Mouse (Mus musculus) intestine, postnatal 0 days (tissue): Measurements from ENCODE around the gene Nfix. TPM values are rescaled to one million over a fixed set of nuclear protein-coding genes. Genes with fewer than 3 reads are reported as not detected.

Experiments
- ATAC-seq: fragments of 200-750 bp; cut with Nextera tagmentation; 2 replicates; pipeline ENCODE4 v1.8.0; 2017; ENCODE audit warnings: mild to moderate bottlenecking, moderate TSS enrichment, moderate library complexity
- H3K27ac ChIP-seq: fragments of 300-500 bp; sonication (generic); 2 replicates; pipeline ENCODE4 v1.5.1; 2014; ENCODE audit warnings: mild to moderate bottlenecking, low read depth, low read length, moderate library complexity
- H3K27me3 ChIP-seq: fragments of 300-500 bp; sonication (generic); replicated peaks from 2 replicates; pipeline ENCODE4 v1.6.1; 2014; ENCODE audit warnings: low read length, mixed read lengths; ENCODE audit not compliant: control insufficient read depth, insufficient read depth
- H3K36me3 ChIP-seq: fragments of 300-500 bp; sonication (generic); 2 replicates; pipeline ENCODE4 v1.6.1; 2014; ENCODE audit warnings: mild to moderate bottlenecking, moderate library complexity; ENCODE audit not compliant: control insufficient read depth, insufficient read depth
- H3K4me1 ChIP-seq: fragments of 300-500 bp; sonication (generic); replicated peaks from 2 replicates; pipeline ENCODE4 v1.6.1; 2014; ENCODE audit warnings: antibody characterized with exemption, low read length, mixed read lengths; ENCODE audit not compliant: control insufficient read depth, insufficient read depth
- H3K4me2 ChIP-seq: fragments of 300-500 bp; sonication (generic); replicated peaks from 2 replicates; pipeline ENCODE4 v1.6.1; 2014; ENCODE audit warnings: low read depth, mild to moderate bottlenecking, moderate library complexity
- H3K4me3 ChIP-seq: fragments of 300-500 bp; sonication (generic); 2 replicates; pipeline ENCODE4 v1.5.1; 2014; ENCODE audit warnings: low read depth, low read length
- H3K9ac ChIP-seq: fragments of 300-500 bp; sonication (generic); 2 replicates; pipeline ENCODE4 v1.6.1; 2014; ENCODE audit warnings: mild to moderate bottlenecking, low read depth, low read length
- H3K9me3 ChIP-seq: fragments of 300-500 bp; sonication (generic); 2 replicates; pipeline ENCODE4 v1.6.1; 2016; ENCODE audit warnings: mixed run types; ENCODE audit not compliant: control insufficient read depth
- CTCF ChIP-seq: sonication (generic); IDR thresholded peaks from 2 replicates; pipeline ENCODE4 v1.5.1; 2016; ENCODE audit warnings: low read depth, mild to moderate bottlenecking, control low read depth, antibody characterized with exemption, moderate library complexity
- WGBS: fragments of 180-500 bp; shearing (Covaris S2); extraction: QIAGEN DNeasy Blood & Tissue Kit; methylation state at CpG from one replicate; pipeline ENCODE4 v1.1.7; 2014; 5-methylcytosine and 5-hydroxymethylcytosine counted together
- polyA plus RNA-seq: library from polyadenylated mRNA; unstranded; fragments of >200 nt; fragmentation: Nextera tagmentation; extraction: Ambion mirVana; gene quantifications from 2 replicates; pipeline ENCODE4 v1.2.1, GENCODE M21; 2015

Gene Nfix
- polyA plus RNA-seq, 1 experiment from 2014 or later, result 12.0 TPM

- Histone ChIP-seq H3K4me1 (no peaks in the 10 kb centered on the region), H3K27me3 (peaks cover 41% of the 10 kb centered on the region), H3K4me2 (peak overlapping the region; percentile 98), H3K9me3 (no peaks in the 10 kb centered on the region), H3K27ac (no peak overlapping the region), H3K4me3 (peak overlapping the region; percentile 65), H3K36me3 (0 out of 2 replicates have a peak, but pooled peaks cover 5% of the 10 kb centered on the region), H3K9ac (peak overlapping the region; percentile 78)
- ATAC-seq, result no peak
- WGBS, result 57% methylated on average over 10 of the region's 10 CpGs
- no peak for TF ChIP-seq CTCF
Observed at GRCm38 (mm10) chr8:84798446-84799135, 1.6 kb downstream of the Nfix start.

GRCm38 (mm10) chr8:84797971-84798370 lies 2.2 kb downstream of the Nfix start:
- 68% methylated on average over 6 of the region's 6 CpGs for WGBS
- Histone ChIP-seq H3K4me3 (no peak overlapping the region), H3K4me1 (no peaks in the 10 kb centered on the region), H3K27me3 (peaks cover 41% of the 10 kb centered on the region), H3K36me3 (0 out of 2 replicates have a peak, but pooled peaks cover 5% of the 10 kb centered on the region), H3K4me2 (peak overlapping the region; percentile 98), H3K27ac (no peak overlapping the region), H3K9me3 (no peaks in the 10 kb centered on the region), H3K9ac (no peak overlapping the region)
- TF ChIP-seq CTCF, result no peak
- ATAC-seq, result no peak

- ATAC-seq, result no peak
- TF ChIP-seq CTCF, result no peak
- H3K4me2 ChIP-seq, result no peak overlapping the region
- H3K27ac ChIP-seq, result no peak overlapping the region
- no peak overlapping the region for H3K9ac ChIP-seq
- 0 out of 2 replicates have a peak, but pooled peaks cover 5% of the 10 kb centered on the region for H3K36me3 ChIP-seq
- peaks cover 39% of the 10 kb centered on the region for H3K27me3 ChIP-seq
- H3K4me3 ChIP-seq, result no peak overlapping the region
- 78% methylated on average over 15 of the region's 15 CpGs for WGBS
- no peaks in the 10 kb centered on the region for H3K4me1 ChIP-seq
- no peaks in the 10 kb centered on the region for H3K9me3 ChIP-seq
Observed at GRCm38 (mm10) chr8:84797256-84797797, 2.8 kb downstream of the Nfix start.

- Histone ChIP-seq H3K27me3 (peaks cover 46% of the 10 kb centered on the region), H3K9ac (no peak overlapping the region), H3K9me3 (no peaks in the 10 kb centered on the region), H3K4me3 (no peak overlapping the region), H3K4me2 (peak overlapping the region; percentile 17; the same call in 1 of the 2 replicates), H3K27ac (no peak overlapping the region; the same call in 1 of the 2 replicates), H3K36me3 (0 out of 2 replicates have a peak, but pooled peaks cover 5% of the 10 kb centered on the region), H3K4me1 (no peaks in the 10 kb centered on the region)
- no peak for ATAC-seq
- 45% methylated on average over 7 of the region's 7 CpGs for WGBS
- no peak for TF ChIP-seq CTCF
Observed at GRCm38 (mm10) chr8:84794486-84794885, 5.7 kb downstream of the Nfix start.

GRCm38 (mm10) chr8:84793791-84794485 lies 6.2 kb downstream of the Nfix start:
- no peak overlapping the region for H3K9ac ChIP-seq
- TF ChIP-seq CTCF, result no peak
- peaks cover 48% of the 10 kb centered on the region for H3K27me3 ChIP-seq
- no peaks in the 10 kb centered on the region for H3K9me3 ChIP-seq
- WGBS, result 57% methylated on average over 13 of the region's 13 CpGs
- peak overlapping the region; percentile 37 for H3K4me2 ChIP-seq
- no peak overlapping the region for H3K4me3 ChIP-seq
- 0 out of 2 replicates have a peak, but pooled peaks cover 5% of the 10 kb centered on the region for H3K36me3 ChIP-seq
- no peaks in the 10 kb centered on the region for H3K4me1 ChIP-seq
- no peak overlapping the region for H3K27ac ChIP-seq
- ATAC-seq, result no peak

- no peak overlapping the region for H3K4me3 ChIP-seq
- 0 out of 2 replicates have a peak, but pooled peaks cover 5% of the 10 kb centered on the region for H3K36me3 ChIP-seq
- no peak overlapping the region for H3K27ac ChIP-seq
- ATAC-seq, result no peak
- peaks cover 48% of the 10 kb centered on the region for H3K27me3 ChIP-seq
- 80% methylated on average over 9 of the region's 9 CpGs for WGBS
- no peak for TF ChIP-seq CTCF
- H3K9ac ChIP-seq, result no peak overlapping the region
- no peaks in the 10 kb centered on the region for H3K4me1 ChIP-seq
- no peaks in the 10 kb centered on the region for H3K9me3 ChIP-seq
- H3K4me2 ChIP-seq, result no peak overlapping the region
Observed at GRCm38 (mm10) chr8:84793134-84793533, 7.0 kb downstream of the Nfix start.
